Mouse (Mus musculus) monocyte, adult 5-6 weeks (primary cell): ENCODE measurements around the gene Mgat5. TPM values are rescaled to one million over a fixed set of nuclear protein-coding genes. Genes with fewer than 3 reads are reported as not detected.

ENCODE experiments used
- ATAC-seq: fragments of 153-309, 156-312 bp; replicated peaks from 2 replicates; pipeline ENCODE4 v1.8.0; 2017; ENCODE audit warnings: mild to moderate bottlenecking; ENCODE audit not compliant: low TSS enrichment, insufficient number of reproducible peaks, severe bottlenecking, poor library complexity, low FRiP score
- total RNA-seq: library from RNA; stranded (forward); fragments of 200-1000, 200-491, 200-594 nt; gene quantifications from 3 replicates; pipeline ENCODE4 v1.2.3, GENCODE M21; 2017

The Mgat5 gene
- total RNA-seq, 1 experiment from 2014 or later: 21.1 TPM

DNA sequence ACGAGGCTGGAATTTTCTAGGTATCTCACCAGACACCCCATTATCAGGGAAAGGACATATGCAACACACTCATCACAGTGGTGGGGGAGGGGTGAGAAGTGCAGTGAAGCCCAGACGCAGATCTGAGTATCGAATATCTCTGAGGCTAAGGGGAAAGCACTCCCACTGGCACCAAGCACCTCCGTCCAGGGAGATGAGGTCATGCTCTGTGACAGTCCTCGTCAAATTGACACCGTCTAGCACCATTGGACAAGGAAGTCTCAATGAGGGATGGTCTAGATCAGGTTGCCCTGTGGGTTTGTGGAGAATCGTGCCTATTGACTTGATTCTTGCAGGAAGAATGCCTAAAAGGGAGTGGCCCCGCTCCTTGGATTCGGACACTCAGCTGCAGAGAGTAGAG is 293.9 kb downstream of the Mgat5 start:
- no peak for ATAC-seq

DNA sequence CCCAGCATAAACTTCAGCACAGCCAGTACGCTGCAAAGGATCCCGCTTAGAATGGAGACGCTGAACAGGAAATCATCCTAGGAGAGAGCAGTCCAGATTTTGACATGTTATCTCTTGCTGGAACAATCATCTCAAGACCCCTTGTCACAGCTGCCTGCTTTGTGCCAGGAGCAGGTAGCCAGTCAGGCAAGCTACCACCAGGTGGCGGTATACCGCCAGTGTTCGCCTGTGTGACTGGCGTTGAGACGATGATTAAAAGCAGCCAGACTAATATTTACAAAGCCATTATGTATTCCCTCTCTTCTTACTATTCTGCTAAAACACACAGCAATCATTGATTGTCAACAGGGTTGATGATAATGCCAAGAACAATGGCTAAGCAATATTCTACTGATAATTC is 295.4 kb downstream of the Mgat5 start:
- no peak for ATAC-seq

DNA sequence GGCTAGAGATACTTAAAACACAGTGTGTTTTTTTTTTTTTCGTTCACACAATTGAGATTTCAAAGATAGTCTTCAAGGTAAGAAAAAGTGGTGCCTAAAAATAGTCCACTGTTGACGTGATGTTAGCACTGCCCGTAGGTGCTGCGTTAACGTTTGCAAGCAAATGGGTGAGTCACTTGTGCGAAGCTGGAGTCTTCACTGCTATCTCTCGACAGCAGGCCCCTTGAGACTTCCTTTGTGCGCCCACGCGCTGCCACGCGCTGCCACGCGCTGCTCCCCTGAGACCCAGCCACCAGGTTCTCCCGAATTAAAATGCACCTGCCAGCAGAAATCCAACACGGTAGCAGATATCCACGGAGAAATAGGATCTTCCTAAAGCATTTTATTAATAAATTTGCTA is 295.9 kb downstream of the Mgat5 start:
- ATAC-seq: no peak

DNA sequence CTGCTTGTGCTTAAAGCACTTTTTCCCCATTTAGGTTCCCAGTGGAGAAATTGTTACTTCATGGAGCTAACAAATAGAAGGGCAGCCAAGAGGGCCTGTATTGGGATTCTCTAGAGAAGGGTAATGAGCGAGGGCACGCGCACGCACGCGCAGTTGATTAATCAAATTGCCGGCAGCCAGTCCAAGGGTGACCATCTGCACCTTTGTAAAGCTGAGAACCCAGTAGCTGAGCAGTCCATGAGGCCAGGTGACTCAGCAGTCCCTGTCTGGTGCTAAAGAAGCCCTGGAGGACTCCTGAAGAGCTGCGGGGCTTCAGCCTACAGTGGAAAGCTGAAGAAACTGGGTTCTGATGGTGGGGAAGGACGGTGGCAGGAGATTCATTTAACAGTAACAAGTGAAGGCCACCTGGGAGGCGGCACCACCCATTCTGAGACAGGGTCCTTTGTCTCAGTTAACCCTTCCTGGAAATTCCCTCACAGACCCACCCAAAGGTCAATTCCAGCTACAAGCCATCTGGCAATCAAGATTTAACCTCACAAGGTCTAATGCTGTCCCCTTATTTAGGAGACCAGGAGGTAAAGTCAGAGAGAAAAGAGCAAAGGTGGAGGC is 302.3 kb downstream of the Mgat5 start:
- ATAC-seq: no peak

DNA sequence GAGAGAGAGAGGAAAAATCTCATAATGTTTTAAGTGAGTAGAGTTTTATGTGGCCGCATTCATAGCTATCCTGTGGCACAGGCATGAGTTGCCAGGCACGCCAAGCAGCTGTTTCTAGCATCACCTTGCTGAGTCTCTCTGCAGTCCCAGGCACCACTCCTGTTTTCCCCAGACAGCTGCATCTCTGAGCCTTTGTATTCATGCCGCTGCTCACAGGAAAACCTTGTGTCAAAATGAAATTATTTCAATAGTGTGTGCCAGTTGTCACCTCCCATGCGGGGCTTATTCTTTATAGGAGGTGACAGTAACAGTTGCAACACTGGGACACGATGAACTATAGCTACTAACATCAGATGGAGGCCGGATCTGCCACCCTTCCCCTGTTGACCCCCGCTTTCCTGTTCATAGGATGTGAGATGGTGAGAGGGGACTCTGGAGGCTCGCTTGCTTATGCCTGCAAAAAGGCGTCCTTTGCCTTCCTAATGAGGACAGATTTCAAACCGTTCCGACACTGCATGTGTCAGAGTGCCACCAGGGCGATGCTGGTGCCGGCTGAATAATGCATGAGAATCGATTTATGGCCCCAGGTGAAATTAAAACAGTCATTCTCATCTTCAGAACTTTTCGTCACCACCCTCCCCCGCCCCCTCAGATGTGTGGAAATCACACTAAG is 303.4 kb downstream of the Mgat5 start:
- ATAC-seq: no peak

DNA sequence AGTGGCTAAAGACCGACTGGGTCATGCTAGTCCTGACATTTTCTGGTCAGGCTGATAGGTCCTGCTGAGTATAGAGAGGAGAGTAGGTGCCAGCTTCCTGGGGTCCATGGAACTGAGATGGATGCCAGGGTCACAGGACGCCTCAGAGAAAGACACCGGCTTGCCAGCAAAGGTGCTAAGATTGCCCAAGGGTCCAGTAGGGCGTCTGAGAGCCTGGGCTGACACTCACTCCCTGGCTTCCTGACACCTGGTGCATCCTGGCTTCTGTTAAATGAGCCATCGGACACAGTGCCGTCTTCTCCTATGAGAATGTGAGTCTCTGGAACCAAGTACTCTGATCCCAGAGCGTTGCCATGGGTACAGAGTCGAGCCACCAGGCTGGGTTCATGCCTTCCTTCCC is 304.1 kb downstream of the Mgat5 start:
- no peak for ATAC-seq

DNA sequence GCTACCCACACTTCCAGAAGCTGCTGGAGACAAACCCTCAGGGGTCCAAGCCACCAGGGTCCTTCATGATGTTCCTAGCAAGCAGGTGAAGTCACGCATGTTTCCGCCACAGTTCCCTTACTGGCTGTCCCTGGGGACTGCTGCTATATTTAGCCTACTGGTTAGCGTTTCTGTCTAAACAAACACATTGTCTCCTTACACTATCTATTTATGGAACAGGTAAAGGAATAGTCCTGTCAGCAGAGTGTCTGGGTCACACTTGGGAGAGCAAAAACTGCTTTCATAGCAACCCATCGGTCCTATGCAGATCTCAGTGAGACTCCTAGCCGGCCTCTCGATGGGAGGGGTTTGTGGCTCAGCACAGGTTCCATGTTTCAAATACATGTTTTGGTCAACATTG is 306.5 kb downstream of the Mgat5 start:
- ATAC-seq: no peak

DNA sequence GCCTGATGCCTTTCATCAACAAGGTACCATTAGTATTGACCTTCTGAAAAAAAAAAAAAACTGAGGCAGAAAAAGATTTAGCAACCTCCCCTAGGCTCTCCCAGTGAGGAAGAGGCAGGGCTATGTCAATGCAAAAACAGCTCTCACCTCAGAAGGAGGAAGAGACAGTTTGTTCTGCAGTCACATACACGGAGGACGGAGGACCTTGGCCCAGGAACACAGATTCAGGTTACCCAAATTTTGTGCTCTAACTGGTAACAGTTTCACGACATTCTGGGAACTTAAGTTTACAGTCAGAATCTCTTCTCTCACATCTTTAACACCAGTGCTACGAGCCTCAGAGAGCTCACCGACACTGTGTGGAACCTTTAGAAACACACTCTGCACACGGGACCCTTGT is 307.9 kb downstream of the Mgat5 start:
- no peak for ATAC-seq

DNA sequence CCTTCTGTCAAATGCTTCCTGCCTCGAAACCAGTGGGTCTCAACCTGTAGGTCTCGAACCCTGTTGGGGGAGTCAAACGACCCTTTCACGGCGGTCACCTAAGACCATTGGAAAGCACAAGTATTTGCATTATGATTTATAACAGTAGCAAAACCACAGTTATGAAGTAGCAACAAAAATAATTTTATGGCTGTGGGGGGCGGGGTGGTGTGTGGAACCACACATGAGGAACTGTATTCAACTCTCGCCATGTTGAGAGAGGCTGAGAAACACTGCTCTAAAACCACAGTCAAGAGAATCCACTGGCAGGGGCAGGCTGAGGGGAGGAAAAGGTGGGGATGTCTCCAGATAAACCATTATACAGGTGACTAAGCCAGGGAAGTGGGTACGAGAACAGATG is 308.3 kb downstream of the Mgat5 start:
- no peak for ATAC-seq

DNA sequence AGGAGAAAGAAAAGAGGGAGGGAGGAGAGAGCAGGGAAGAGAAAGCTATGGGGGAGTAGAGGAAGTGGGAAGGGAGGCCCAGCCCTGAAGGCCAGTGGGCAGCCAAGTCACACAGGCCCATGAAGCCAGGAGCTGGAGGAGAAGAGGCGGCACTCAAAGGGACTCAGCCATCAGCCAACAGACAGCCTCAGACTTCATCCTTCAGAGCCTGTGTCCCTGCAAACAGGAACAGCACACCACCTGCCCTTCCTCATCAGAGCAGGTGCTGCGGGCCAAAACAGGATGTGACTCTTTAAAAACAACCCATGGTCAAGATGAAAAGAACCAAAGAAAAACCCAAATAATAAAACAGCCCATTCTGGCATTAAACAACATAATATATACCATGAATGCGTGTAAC is 308.8 kb downstream of the Mgat5 start:
- ATAC-seq: no peak

DNA sequence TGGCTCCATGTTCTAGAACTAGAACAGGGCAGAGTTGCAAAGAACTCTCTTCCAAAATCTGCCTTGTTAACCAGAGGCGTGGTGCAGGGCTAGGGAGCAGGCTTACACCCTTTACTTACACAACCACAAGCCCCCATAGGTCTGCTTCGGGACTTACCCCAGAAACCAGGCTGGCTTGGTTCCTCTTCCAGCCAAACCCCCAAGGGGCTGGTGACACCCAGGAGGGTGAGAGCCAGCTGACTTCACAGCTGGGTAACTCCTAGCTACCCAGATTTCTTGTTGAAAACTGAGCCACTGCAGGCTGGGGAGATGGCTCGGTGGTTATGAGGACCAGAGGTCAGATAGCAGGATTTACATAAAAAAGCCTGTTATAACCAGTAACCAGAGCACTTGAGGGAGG is 309.7 kb downstream of the Mgat5 start:
- peak; percentile 62; the same call in 1 of the 2 replicates for ATAC-seq

DNA sequence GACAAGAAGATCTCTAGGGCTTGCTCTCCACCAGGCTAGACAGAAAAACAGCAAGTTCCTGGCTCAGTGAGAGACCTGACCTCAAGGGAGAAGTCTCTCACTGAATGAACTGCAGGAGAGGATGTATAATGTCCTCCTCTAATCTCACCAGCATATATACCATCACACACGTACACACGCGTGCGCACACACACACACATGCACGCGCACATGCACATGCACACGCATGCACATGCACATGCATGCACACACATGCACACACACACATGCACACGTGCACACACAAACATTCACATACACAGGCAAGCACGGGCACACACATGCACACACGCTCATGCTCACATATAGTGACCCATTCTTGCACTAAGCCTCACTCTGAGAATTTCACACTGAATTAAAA is 310.1 kb downstream of the Mgat5 start:
- ATAC-seq: no peak

DNA sequence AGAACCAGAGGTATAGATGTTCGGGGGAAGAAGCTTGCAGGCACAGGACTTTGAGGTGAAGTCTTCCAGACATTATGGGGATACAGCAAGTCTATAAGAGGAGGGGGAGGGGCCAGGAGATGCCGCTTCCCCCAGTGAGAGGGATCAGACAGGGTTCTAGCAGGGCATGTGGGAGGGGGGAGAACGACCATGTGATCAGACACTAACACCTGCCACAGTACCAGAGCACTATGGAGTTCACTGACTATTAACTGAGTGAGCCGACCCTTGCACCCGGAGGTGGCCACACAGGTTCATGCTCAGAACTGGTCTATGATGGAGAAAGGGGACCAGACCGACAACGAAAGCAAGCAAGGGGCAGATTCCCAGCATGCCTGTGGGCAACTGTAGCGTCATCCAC is 318.5 kb downstream of the Mgat5 start:
- no peak for ATAC-seq

DNA sequence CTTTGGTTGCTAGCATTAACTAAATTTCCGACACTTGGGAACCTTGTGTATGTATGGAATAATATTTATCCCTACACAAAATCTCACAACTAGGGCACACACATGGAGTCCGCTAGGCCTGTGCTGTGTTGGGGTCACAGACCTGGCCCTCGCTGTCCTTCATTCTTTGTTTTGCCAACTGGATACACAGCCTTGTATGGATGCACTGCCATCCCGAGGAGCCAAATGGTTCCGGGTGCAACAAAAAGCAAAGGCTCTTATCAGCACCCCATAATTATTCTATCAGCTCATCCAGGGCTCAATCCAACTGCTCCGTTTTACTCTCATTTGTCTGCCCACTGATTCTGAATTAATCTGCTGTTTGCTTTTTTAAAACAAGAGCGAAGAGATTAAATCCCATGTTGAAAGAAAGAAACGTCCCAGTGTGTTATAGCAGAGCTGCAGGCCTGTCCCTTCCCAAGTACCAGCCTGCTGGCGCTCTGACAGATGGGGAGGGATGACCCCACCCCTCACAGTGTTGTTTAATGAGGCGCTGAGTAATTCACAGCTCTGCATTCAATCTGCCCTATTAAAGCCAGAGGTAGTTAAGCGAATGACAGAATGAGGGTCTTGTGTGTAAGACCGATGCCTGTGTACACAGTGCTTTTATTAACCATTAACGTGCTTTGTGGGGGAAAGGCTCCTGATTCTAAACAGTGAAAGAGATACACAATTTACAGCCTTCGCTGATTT is 326.2 kb downstream of the Mgat5 start:
- no peak for ATAC-seq

DNA sequence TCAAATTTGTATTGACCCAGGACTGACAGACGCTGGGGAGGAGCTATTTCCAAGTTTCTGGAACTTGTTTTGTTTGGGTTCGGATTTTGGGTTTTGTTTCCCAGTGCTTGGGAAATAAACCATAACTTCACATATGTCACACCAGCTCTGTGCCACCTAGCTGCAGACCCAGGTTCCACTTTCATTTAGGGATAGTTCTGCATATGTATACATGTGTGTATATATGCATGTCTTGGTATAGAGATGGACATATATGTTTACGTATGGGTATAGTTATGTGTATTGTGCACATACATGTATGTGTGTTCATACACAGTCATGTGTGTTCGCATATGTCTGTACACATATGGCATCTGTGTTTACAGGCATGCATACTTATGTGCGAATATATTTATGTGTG is 326.9 kb downstream of the Mgat5 start:
- ATAC-seq: no peak

DNA sequence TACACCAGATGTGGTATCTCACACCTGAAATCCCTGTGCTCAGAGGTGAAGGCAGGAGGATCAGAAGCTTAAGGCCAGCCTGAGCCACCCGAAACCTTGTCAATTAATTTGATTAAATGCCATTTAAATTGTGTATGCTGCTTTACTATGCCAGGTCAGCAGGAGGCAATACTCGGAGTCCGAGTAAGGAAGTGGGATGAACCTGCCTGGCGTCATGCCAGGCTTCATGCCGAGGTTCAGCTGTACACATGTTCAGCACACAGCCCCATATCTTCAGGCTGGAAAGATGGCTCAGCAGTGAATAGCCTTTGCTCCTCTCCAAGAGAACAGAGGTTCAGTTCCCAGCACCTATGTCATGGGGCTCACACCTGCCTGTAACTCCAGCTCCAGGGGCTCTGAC is 331.6 kb downstream of the Mgat5 start:
- no peak for ATAC-seq

DNA sequence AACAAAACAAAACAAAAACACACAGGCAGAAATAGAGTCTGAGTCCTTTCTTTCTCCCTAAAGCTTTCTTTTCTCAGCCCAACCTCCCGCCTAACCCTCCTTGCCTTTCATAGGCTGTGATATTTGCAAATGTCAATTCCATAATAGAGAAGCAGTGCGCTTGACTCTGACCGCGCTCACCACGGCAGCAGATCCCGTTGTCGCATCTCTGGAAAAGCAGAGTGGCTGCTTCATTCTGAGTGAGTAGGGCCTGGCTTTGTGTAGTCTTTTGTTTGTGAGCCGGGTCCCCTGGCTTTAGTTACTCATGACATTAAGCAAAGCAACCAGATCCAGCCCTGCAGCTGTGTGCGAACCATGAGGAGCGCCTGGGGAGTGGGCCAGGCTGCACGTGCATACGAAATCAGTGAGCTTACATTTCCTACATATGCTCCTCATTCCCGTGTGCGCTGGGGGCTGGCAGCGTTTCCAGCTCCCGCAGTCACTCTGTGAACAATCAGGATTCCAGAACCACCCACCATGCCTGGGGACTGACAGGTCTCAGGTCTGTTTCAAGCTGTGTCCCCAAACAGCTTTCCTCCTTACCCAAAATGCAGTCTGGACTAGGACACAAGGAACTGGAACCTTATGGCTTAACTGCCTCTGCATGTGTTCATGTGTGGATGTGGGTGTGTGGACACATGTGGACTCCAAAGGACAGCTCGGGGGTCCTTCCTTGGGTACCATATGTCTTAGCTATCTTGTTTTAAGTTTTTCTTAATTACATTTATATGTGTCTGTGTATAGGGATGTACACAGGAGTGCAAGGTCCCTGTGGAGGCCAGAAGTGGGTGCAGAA is 332.6 kb downstream of the Mgat5 start:
- no peak for ATAC-seq
